Mouse (Mus musculus): ENCODE results near the gene Ctsf.
A peak's percentile ranks its signal among the peaks of the same experiment; 100 is the strongest.

DNA sequence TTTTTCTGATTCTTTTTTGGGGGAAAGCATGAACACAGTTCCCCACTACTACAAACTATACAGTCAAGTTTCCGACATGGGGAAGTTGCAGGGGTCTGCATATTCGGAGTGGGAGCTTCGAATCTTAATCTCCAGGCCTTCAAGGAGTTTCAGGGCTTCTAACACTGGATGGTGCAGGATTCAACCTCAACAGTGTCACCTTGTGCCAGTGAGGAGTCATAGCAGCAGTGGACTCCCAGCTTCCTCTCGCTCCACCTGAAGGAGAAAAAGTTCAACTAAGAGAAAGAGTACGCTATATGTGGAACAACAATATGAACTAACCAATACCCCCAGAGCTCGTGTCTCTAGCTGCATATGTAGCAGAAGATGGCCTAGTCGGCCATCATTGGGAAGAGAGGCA, 7.4 kb upstream of the Ctsf start:
- TF ChIP-seq CTCF (IDR thresholded peaks at IDR 0.05; ENCODE audit: low read depth, low read length) (peak; percentile 77), POLR2A (IDR thresholded peaks at IDR 0.05; ENCODE audit: extremely low read depth, insufficient read depth, low read length) (no peak)

All from liver, adult 2 months (tissue).